Mouse (Mus musculus): Measurements from ENCODE around the gene Gpd1l. TPM values are rescaled to one million over a fixed set of nuclear protein-coding genes. Genes with fewer than 3 reads are reported as not detected.
A peak's percentile ranks its signal among the peaks of the same experiment; 100 is the strongest.

The Gpd1l gene
- 30.8 TPM in 2 replicates for total RNA-seq (2014; rRNA removed; ENCODE audit: low replicate concordance)
- polyA plus RNA-seq (2015; fragmentation: Nextera tagmentation; extraction: Ambion mirVana) = 14.2 and 15.3 TPM in 2 replicates

GRCm38 (mm10) chr9:114933723-114934171, at the start of gene Gpd1l:
Gpd1l (minus strand) TSS chr9:114933987.
- Histone ChIP-seq H3K36me3 (replicated peaks; ENCODE audit: control insufficient read depth, insufficient read depth, low read length) (no peaks in the 10 kb centered on the region), H3K27ac (ENCODE audit: low read depth) (peak within 1 kb of the TSS; percentile 91), H3K4me2 (ENCODE audit: low read depth, low read length) (peak within 1 kb of the TSS; percentile 76), H3K4me1 (ENCODE audit: control insufficient read depth, insufficient read depth) (peaks cover 13% of the 10 kb centered on the region), H3K27me3 (ENCODE audit: control insufficient read depth, insufficient read depth, low read length) (no peaks in the 10 kb centered on the region), H3K9ac (replicated peaks; ENCODE audit: low read depth, low read length) (peak within 1 kb of the TSS; percentile 80), H3K9me3 (replicated peaks; ENCODE audit: control insufficient read depth, low read length) (no peaks in the 10 kb centered on the region), H3K4me3 (ENCODE audit: low read depth, low read length) (peak within 1 kb of the TSS; percentile 86)
- ATAC-seq (ENCODE audit: insufficient read depth, low read depth) = peak; percentile 99
- TF ChIP-seq CTCF (IDR thresholded peaks at IDR 0.05; ENCODE audit: low read depth) = no peak
- TF ChIP-seq EP300 (IDR thresholded peaks at IDR 0.05; ENCODE audit: low read depth) = peak; percentile 31; the same call in 1 of the 2 replicates
- WGBS = 0% methylated on average over 29 of the region's 30 CpGs
- peak; percentile 94 for DNase-seq (ENCODE audit: low spot score)

GRCm38 (mm10) chr9:114982689-114983360, 49.0 kb upstream of the Gpd1l start, which contains the start of gene Rps27rt:
Rps27rt (minus strand) TSS chr9:114982739.
- no peak within 1 kb of the TSS for H3K4me2 ChIP-seq (ENCODE audit: low read depth, low read length)
- 0 out of 2 replicates have a peak, but pooled peaks cover 5% of the 10 kb centered on the region for H3K4me1 ChIP-seq (ENCODE audit: control insufficient read depth, insufficient read depth)
- no peaks in the 10 kb centered on the region for H3K9me3 ChIP-seq (replicated peaks; ENCODE audit: control insufficient read depth, low read length)
- no peak within 1 kb of the TSS for H3K27ac ChIP-seq (ENCODE audit: low read depth)
- ATAC-seq (ENCODE audit: insufficient read depth, low read depth) (no peak), DNase-seq (ENCODE audit: low spot score) (no peak)
- TF ChIP-seq EP300 (IDR thresholded peaks at IDR 0.05; ENCODE audit: low read depth) (no peak), CTCF (IDR thresholded peaks at IDR 0.05; ENCODE audit: low read depth) (no peak)
- H3K9ac ChIP-seq (replicated peaks; ENCODE audit: low read depth, low read length) = no peak within 1 kb of the TSS
- peaks cover 10% of the 10 kb centered on the region for H3K27me3 ChIP-seq (ENCODE audit: control insufficient read depth, insufficient read depth, low read length)
- 85% methylated on average over 16 of the region's 16 CpGs for WGBS
- H3K4me3 ChIP-seq (ENCODE audit: low read depth, low read length) = no peak within 1 kb of the TSS
- H3K36me3 ChIP-seq (replicated peaks; ENCODE audit: control insufficient read depth, insufficient read depth, low read length) = no peaks in the 10 kb centered on the region

GRCm38 (mm10) chr9:114979969-114980368, 46.2 kb upstream of the Gpd1l start:
- WGBS = 45% methylated on average over 6 of the region's 6 CpGs
- DNase-seq (ENCODE audit: low spot score) = no peak
- no peaks in the 10 kb centered on the region for H3K9me3 ChIP-seq (replicated peaks; ENCODE audit: control insufficient read depth, low read length)
- TF ChIP-seq EP300 (IDR thresholded peaks at IDR 0.05; ENCODE audit: low read depth) (no peak), CTCF (IDR thresholded peaks at IDR 0.05; ENCODE audit: low read depth) (no peak)
- ATAC-seq (ENCODE audit: insufficient read depth, low read depth) = no peak
- H3K27me3 ChIP-seq (ENCODE audit: control insufficient read depth, insufficient read depth, low read length) = peaks cover 10% of the 10 kb centered on the region
- H3K4me3 ChIP-seq (ENCODE audit: low read depth, low read length) = no peak overlapping the region
- H3K9ac ChIP-seq (replicated peaks; ENCODE audit: low read depth, low read length) = no peak overlapping the region
- H3K4me1 ChIP-seq (ENCODE audit: control insufficient read depth, insufficient read depth) = 0 out of 2 replicates have a peak, but pooled peaks cover 5% of the 10 kb centered on the region
- no peaks in the 10 kb centered on the region for H3K36me3 ChIP-seq (replicated peaks; ENCODE audit: control insufficient read depth, insufficient read depth, low read length)
- H3K27ac ChIP-seq (ENCODE audit: low read depth) = no peak overlapping the region
- H3K4me2 ChIP-seq (ENCODE audit: low read depth, low read length) = no peak overlapping the region

GRCm38 (mm10) chr9:114978281-114979111, 44.7 kb upstream of the Gpd1l start, which contains the start of gene Osbpl10:
Osbpl10 (plus strand) TSS chr9:114978569.
- under 1% methylated on average over 39 of the region's 86 CpGs for WGBS
- DNase-seq (ENCODE audit: low spot score) (peak; percentile 68), ATAC-seq (ENCODE audit: insufficient read depth, low read depth) (peak; percentile 82)
- TF ChIP-seq CTCF (IDR thresholded peaks at IDR 0.05; ENCODE audit: low read depth) (no peak; the same call in 1 of the 2 replicates), EP300 (IDR thresholded peaks at IDR 0.05; ENCODE audit: low read depth) (no peak)
- peak within 1 kb of the TSS; percentile 70 for H3K27ac ChIP-seq (ENCODE audit: low read depth)
- H3K36me3 ChIP-seq (replicated peaks; ENCODE audit: control insufficient read depth, insufficient read depth, low read length) = no peaks in the 10 kb centered on the region
- H3K4me3 ChIP-seq (ENCODE audit: low read depth, low read length) = peak within 1 kb of the TSS; percentile 74
- H3K9ac ChIP-seq (replicated peaks; ENCODE audit: low read depth, low read length) = peak within 1 kb of the TSS; percentile 67
- H3K27me3 ChIP-seq (ENCODE audit: control insufficient read depth, insufficient read depth, low read length) = peaks cover 10% of the 10 kb centered on the region
- 0 out of 2 replicates have a peak, but pooled peaks cover 5% of the 10 kb centered on the region for H3K4me1 ChIP-seq (ENCODE audit: control insufficient read depth, insufficient read depth)
- H3K9me3 ChIP-seq (replicated peaks; ENCODE audit: control insufficient read depth, low read length) = no peaks in the 10 kb centered on the region
- H3K4me2 ChIP-seq (ENCODE audit: low read depth, low read length) = peak within 1 kb of the TSS; percentile 98
